Mouse (Mus musculus): ENCODE results near the gene Hsd11b2. TPM values are rescaled to one million over a fixed set of nuclear protein-coding genes. Genes with fewer than 3 reads are reported as not detected.

The Hsd11b2 gene
- total RNA-seq (2021), result 1 to 10 TPM in 1 of 2 experiments, under 1 TPM in 1; 0.60 to 2.1 TPM

DNA sequence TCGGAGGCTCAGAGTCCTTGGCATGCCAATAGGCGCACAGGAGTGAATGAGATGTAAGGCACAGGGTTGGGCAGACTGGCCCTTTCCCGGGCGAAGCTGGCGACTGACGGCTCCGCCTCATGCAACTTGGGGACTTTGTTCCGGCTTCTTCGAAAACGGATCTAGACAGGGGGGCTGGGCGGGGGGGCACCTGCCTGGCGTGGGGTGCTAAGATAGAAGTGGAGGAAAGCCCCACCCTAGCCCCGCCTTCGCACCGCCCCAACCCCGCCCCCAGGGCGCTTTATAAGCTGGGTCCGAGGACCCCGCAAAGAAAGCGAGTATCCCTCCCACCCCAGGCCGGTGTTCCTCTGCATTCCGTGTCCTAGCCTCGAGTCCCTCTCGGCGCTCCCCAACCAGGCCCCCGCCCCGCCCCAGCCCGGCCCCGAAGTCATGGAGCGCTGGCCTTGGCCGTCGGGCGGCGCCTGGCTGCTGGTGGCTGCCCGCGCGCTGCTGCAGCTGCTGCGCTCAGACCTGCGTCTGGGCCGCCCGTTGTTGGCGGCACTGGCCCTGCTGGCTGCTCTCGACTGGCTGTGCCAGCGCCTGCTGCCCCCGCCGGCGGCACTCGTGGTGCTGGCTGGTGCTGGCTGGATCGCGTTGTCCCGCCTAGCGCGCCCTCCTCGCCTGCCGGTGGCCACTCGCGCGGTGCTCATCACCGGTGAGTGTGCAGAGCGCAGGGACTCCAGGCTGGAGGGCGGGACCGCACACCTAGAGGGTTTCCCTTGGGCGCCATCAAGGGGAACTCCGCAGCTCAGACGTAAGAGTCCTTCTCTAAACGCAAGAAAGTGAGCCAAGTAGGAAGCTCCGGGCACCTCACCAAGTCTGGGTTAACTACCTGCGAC is at the start of gene Hsd11b2:
Hsd11b2 (plus strand) TSS at position 320 of the 878 bp plus-strand sequence.
- peak in 1 of 2 experiments; percentile 60 for DNase-seq
- intact Hi-C loops (cut with DNase I), result no loop called here

GRCm38 (mm10) chr8:105469041-105469695 is 49.4 kb upstream of the Hsd11b2 start:
- intact Hi-C loops (cut with DNase I), result no loop called here
- DNase-seq, result peak; percentile 66 to 72

DNA sequence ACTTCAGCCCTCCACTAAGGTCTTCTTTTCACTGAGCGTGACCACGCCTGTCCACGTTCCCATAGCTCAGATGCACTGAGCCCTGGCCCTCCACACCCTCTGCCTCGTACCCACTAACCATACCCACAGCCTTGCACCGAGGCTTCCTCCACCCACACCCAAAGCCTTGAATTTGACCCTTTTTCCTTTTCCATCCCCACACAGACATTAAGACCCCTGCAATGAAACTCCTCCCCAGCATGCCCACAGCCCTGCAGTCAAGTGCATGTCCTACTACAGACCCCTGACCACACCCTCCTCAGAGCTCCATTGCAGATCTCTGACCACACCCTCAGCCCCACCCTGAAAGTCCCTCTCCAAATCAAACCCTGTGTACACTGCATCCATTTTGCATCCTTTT is 48.7 kb upstream of the Hsd11b2 start:
- intact Hi-C loops (cut with DNase I), result no loop called here
- no peak for DNase-seq

DNA sequence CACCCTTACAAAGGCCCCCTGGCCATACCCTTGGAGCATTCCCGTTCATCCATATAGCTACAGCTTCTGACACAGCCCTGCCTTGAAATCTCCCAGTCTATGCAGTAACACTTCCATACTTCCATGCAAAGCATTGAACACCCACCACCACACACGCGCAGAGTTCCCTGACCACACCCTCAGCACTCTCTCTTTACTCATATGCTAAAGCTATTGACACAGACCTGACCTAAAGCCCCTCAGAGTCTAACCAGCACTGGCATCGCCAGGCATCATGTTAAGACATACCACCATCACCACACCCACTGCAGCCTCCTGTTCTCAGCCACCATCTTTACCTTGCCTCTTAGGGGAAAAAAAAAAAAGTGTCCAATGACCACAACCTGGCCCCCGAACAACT is 48.3 kb upstream of the Hsd11b2 start:
- intact Hi-C loops (cut with DNase I), result no loop called here
- DNase-seq, result no peak

GRCm38 (mm10) chr8:105470681-105471313 is 47.8 kb upstream of the Hsd11b2 start:
- intact Hi-C loops (cut with DNase I), result no loop called here
- no peak for DNase-seq

GRCm38 (mm10) chr8:105471314-105472015 is 47.1 kb upstream of the Hsd11b2 start, which contains the start of gene Tppp3:
Gene Tppp3 (minus strand): TSS chr8:105471526.
- DNase-seq, result peak; percentile 98
- intact Hi-C loops (cut with DNase I), result no loop called here

DNA sequence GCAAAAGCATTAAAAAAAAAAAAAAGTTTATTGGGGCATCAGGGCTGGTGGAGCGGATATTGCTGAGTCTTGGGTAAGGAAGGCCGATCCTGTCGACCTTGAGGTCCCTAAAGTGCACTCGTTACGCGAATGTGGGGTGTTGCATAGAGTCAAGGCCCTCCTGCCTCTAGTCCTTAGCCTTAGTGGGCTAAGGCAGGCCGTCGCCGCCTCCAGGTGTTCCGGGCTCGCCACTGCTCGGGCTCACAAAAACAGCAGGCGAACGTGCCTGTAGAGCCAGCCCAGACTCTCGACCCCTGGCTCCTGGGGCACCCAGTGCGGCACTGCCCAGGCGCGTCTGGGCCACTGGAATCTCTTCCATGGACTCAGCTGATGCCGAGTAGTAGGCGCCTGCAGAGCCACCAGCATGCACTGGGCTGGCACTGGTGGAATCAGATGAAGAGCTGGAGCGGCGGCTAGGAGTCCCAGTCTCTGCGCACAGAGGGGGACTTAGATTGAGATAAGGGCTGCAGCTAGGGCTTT is 46.1 kb upstream of the Hsd11b2 start:
- DNase-seq, result no peak
- intact Hi-C loops (cut with DNase I), result no loop called here

GRCm38 (mm10) chr8:105472983-105473382 is 45.6 kb upstream of the Hsd11b2 start:
- intact Hi-C loops (cut with DNase I), result no loop called here

GRCm38 (mm10) chr8:105473816-105474606 is 44.5 kb upstream of the Hsd11b2 start:
- peak; percentile 80 to 81 for DNase-seq
- intact Hi-C loops (cut with DNase I), result loop anchor here (2.0 kb wide), 1 partner anchor 37 kb away; no protein-coding TSS in a partner anchor

More at GRCm38 (mm10) chr8:105472983-105473382, 45.6 kb upstream of the Hsd11b2 start:
- no peak for DNase-seq

DNA sequence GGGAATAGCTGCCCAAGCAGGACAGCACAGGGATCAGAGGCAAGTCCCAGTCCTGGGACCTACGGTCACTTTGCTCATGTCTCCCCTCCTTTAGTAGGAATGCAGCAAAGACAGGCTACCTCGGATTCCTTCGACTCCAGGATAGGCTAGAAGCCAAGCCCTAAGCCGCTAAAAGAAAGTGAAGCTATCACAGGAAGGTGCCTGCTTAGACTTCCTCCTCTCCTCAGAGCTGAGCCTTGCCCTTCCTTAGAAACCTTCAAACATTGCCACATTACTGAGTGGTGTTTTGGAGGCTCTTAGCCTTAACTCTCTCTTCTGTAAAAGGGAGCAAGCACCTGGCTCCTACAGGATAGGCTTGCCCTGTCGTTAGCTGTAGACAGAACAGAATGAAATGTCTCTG is 43.9 kb upstream of the Hsd11b2 start:
- intact Hi-C loops (cut with DNase I), result loop anchor here (2.0 to 5.0 kb wide), 2 partner anchors 38 to 62 kb away; partner anchors contain the start of genes Kctd19 and Lrrc36
- DNase-seq, result no peak

- intact Hi-C loops (cut with DNase I), result loop anchor here (2.0 to 5.0 kb wide), 2 partner anchors 38 to 63 kb away; partner anchors contain the start of genes Kctd19 and Lrrc36
- peak; percentile 78 to 80 for DNase-seq
Measured at GRCm38 (mm10) chr8:105475254-105475653, 43.3 kb upstream of the Hsd11b2 start.

DNA sequence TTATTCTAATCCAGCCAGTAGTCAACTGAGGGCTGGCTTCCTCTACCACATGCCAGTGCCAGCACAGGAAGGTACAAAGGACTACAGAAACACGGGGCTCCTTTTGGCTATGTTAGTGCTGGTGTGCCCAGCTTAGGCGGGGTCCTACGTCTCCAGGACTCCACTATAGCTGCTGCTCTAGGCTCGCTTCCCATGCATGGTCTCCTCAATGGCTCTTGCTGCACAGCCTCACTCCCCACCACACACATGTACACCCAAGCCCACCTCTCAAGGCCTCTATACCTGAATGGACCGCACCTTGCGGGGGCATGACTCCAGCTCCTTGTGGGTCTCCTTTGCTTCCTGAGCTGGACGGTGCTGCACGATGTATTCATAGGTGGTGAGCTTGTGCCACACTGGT is 42.8 kb upstream of the Hsd11b2 start:
- intact Hi-C loops (cut with DNase I), result loop anchor here (2.0 to 5.0 kb wide), 2 partner anchors 39 to 63 kb away; partner anchors contain the start of genes Kctd19 and Lrrc36
- DNase-seq, result no peak

DNA sequence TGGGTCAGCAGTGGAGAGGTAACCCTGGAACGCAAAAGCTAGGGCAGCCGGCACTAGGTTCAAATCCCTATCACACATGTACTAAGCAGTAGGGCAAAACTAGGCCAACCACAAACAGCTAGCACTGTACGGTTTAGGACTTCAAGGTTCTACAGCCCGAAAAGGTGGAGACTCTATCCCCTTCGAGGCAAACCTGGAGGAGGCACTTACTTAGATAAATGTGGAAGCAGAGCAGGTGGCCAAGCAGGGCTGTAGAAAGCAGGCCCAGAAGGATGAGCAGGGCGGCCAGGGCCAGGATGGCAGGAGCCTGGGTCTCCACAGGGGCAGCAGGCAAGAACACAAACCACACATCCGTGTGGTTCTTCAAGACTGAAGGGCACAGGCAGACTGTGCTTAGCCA is 42.4 kb upstream of the Hsd11b2 start:
- DNase-seq, result no peak
- intact Hi-C loops (cut with DNase I), result loop anchor here (5.0 kb wide), 1 partner anchor 64 kb away; the partner anchor contains the start of genes Kctd19 and Lrrc36

GRCm38 (mm10) chr8:105476628-105477413 is 41.7 kb upstream of the Hsd11b2 start:
- peak; percentile 72 to 83 for DNase-seq
- intact Hi-C loops (cut with DNase I), result loop anchor here (1.0 to 5.0 kb wide), 2 partner anchors 65 to 118 kb away; partner anchors contain the start of genes Kctd19 and Lrrc36

DNA sequence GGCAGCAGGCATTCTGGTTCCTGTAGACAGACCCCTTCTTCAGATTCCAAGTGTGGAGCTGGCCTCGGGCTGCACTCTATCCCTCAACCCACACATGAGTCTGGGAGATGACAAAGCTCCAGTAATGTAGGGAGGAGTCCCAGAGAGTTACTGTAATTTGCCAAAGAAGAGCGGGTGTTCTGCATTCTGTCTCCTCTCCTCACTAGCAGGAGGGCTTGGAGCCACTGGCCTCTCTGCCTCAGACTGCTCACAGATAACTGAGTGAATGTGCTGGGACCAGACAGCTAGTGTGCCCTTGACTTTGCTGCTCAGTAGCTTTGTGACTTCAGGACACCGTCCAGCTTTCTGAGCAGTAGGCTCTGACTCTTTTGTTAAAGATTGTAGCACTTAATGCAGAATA is 40.8 kb upstream of the Hsd11b2 start:
- intact Hi-C loops (cut with DNase I), result loop anchor here (1.0 to 5.0 kb wide), 2 partner anchors 65 to 118 kb away; partner anchors contain the start of genes Kctd19 and Lrrc36

GRCm38 (mm10) chr8:105481013-105481412 is 37.5 kb upstream of the Hsd11b2 start:
- intact Hi-C loops (cut with DNase I), result no loop called here
- no peak for DNase-seq

More for the DNA sequence above, 40.8 kb upstream of the Hsd11b2 start:
- peak; percentile 53 to 65 for DNase-seq

- intact Hi-C loops (cut with DNase I), result no loop called here
- DNase-seq, result peak in 1 of 2 experiments; percentile 58
Measured at GRCm38 (mm10) chr8:105481453-105481852, 37.1 kb upstream of the Hsd11b2 start.

- DNase-seq, result no peak
- intact Hi-C loops (cut with DNase I), result no loop called here
Measured at GRCm38 (mm10) chr8:105482123-105482522, 36.4 kb upstream of the Hsd11b2 start.

Data from heart, postnatal 10 days (tissue).